ENCODE assay signal across 33 mouse cellular contexts in the genomic region with DNA sequence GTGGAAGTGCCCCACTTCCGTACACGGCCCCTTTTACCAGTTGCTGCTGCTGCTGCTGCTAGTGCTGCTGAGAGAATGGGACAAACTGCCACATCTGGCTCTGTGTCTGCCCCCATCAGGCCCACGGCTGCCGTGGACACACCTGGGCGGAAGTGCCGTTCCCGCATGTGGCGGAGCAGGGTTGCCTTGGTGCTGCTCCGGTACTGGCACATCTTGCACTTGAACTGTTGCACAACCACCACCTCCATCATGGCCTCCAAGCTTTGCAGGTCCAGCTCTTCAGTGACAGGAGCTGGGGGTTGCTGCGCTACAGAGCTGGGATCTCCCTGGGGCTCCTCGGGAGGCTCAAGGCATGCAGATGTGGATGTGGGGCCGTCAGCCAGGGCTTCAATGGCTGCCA. TPM values are rescaled to one million over a fixed set of nuclear protein-coding genes. Genes with fewer than 3 reads are reported as not detected.
"Had no signal": no experiment of that assay in that cellular context is flagged by ENCODE, and none has a peak within 500 bp of the region (broad histone marks: within the 10 kb centered on the region; RNA-seq: fewer than 3 reads in every experiment).

No protein-coding gene starts in this region.

- H3K4me2 ChIP-seq: limb, embryonic 12.5 days; limb, embryonic 13.5 days; limb, embryonic 15.5 days; liver, embryonic 11.5 days; liver, embryonic 12.5 days; liver, embryonic 13.5 days; liver, embryonic 15.5 days; lung, embryonic 14.5 days; lung, embryonic 15.5 days; midbrain, embryonic 11.5 days; midbrain, embryonic 12.5 days; midbrain, embryonic 13.5 days; midbrain, embryonic 15.5 days; neural tube, embryonic 12.5 days; neural tube, embryonic 13.5 days had no signal

- DNase-seq: left cerebral cortex, postnatal 4 days; liver; liver, embryonic 13.5 days; liver, postnatal 0 days; lung, adult 18-20 months; lung, adult 2 months; lung, embryonic 14.5 days; lung, postnatal 10 days; lung, postnatal 14 days; lung, postnatal 36 days; lung, postnatal 4 days; midbrain, embryonic 14.5 days had no signal

- H3K27me3 ChIP-seq: limb, embryonic 12.5 days; limb, embryonic 13.5 days; limb, embryonic 15.5 days; liver, embryonic 12.5 days; liver, embryonic 13.5 days; liver, embryonic 15.5 days; lung, embryonic 15.5 days; midbrain, embryonic 12.5 days; midbrain, embryonic 13.5 days; midbrain, embryonic 15.5 days; neural tube, embryonic 12.5 days; neural tube, embryonic 13.5 days had no signal

- H3K27ac ChIP-seq: limb, embryonic 10.5 days; limb, embryonic 12.5 days; limb, embryonic 13.5 days; limb, embryonic 15.5 days; liver, embryonic 12.5 days; liver, embryonic 13.5 days; liver, embryonic 14.5 days; liver, embryonic 15.5 days; lung, embryonic 15.5 days; macrophage; midbrain, embryonic 10.5 days; midbrain, embryonic 12.5 days; midbrain, embryonic 13.5 days; midbrain, embryonic 15.5 days; neural tube, embryonic 12.5 days; neural tube, embryonic 13.5 days had no signal

- H3K9me3 ChIP-seq: limb, embryonic 15.5 days; neural tube, embryonic 13.5 days had no signal

- ATAC-seq: liver, embryonic 12.5 days; liver, postnatal 0 days; lung, postnatal 0 days; midbrain, embryonic 13.5 days; midbrain, embryonic 15.5 days; midbrain, embryonic 16.5 days had no signal

- H3K9ac ChIP-seq: limb, embryonic 12.5 days; limb, embryonic 13.5 days; limb, embryonic 15.5 days; liver, embryonic 12.5 days; liver, embryonic 13.5 days; liver, embryonic 14.5 days; liver, embryonic 15.5 days; liver, postnatal 0 days; lung, embryonic 14.5 days; lung, embryonic 15.5 days; midbrain, embryonic 12.5 days; midbrain, embryonic 13.5 days; midbrain, embryonic 15.5 days; neural tube, embryonic 12.5 days; neural tube, embryonic 13.5 days had no signal

- H3K4me3 ChIP-seq: limb, embryonic 10.5 days; limb, embryonic 12.5 days; limb, embryonic 13.5 days; limb, embryonic 15.5 days; liver, embryonic 12.5 days; liver, embryonic 13.5 days; liver, embryonic 15.5 days; lung, embryonic 15.5 days; midbrain, embryonic 10.5 days; midbrain, embryonic 12.5 days; midbrain, embryonic 13.5 days; midbrain, embryonic 15.5 days; myocyte; neural tube, embryonic 12.5 days; neural tube, embryonic 13.5 days had no signal

RNA-seq across cellular contexts. Expression of a gene that starts 50.0 kb away (rescaled TPM):
- total RNA-seq: megakaryocyte-erythroid progenitor cell, adult 5-6 weeks had no signal

RNA-seq across cellular contexts. Expression of a gene that starts 53.1 kb away (rescaled TPM):
- polyA plus RNA-seq: macrophage had no signal
